Mouse (Mus musculus): Measurements from ENCODE around the gene Itgb6. TPM values are rescaled to one million over a fixed set of nuclear protein-coding genes. Genes with fewer than 3 reads are reported as not detected.

Itgb6 gene
- total RNA-seq, 2 experiments from 2014 or later: not detected

- no peak for ATAC-seq (replicated peaks; ENCODE audit: poor library complexity, severe bottlenecking)
These were observed 92.1 kb downstream of the Itgb6 start for GRCm38 (mm10) chr2:60630304-60630703.

- ATAC-seq (replicated peaks; ENCODE audit: poor library complexity, severe bottlenecking): 0 out of 2 replicates have a peak, but pooled peaks have one; percentile 17
These were observed 94.5 kb downstream of the Itgb6 start for GRCm38 (mm10) chr2:60627952-60628351.

GRCm38 (mm10) chr2:60627515-60627914 is 94.9 kb downstream of the Itgb6 start:
- no peak for ATAC-seq (replicated peaks; ENCODE audit: poor library complexity, severe bottlenecking)

- ATAC-seq (replicated peaks; ENCODE audit: poor library complexity, severe bottlenecking): no peak
These were observed 96.7 kb downstream of the Itgb6 start for GRCm38 (mm10) chr2:60625766-60626165.

- peak; percentile 82 for ATAC-seq (replicated peaks; ENCODE audit: poor library complexity, severe bottlenecking)
These were observed 100.3 kb downstream of the Itgb6 start for GRCm38 (mm10) chr2:60622161-60622560.

GRCm38 (mm10) chr2:60614758-60615157 is 107.7 kb downstream of the Itgb6 start:
- no peak for ATAC-seq (replicated peaks; ENCODE audit: poor library complexity, severe bottlenecking)

GRCm38 (mm10) chr2:60613857-60614228 is 108.6 kb downstream of the Itgb6 start:
- ATAC-seq (replicated peaks; ENCODE audit: poor library complexity, severe bottlenecking): no peak

GRCm38 (mm10) chr2:60612906-60613856 is 109.3 kb downstream of the Itgb6 start:
- ATAC-seq (replicated peaks; ENCODE audit: poor library complexity, severe bottlenecking): no peak

GRCm38 (mm10) chr2:60611622-60612021 is 110.8 kb downstream of the Itgb6 start:
- ATAC-seq (replicated peaks; ENCODE audit: poor library complexity, severe bottlenecking): no peak

- no peak for ATAC-seq (replicated peaks; ENCODE audit: poor library complexity, severe bottlenecking)
These were observed 112.8 kb downstream of the Itgb6 start for GRCm38 (mm10) chr2:60609436-60610199.

- no peak for ATAC-seq (replicated peaks; ENCODE audit: poor library complexity, severe bottlenecking)
These were observed 114.5 kb downstream of the Itgb6 start for GRCm38 (mm10) chr2:60607980-60608379.

GRCm38 (mm10) chr2:60601326-60601725 is 121.1 kb downstream of the Itgb6 start:
- no peak for ATAC-seq (replicated peaks; ENCODE audit: poor library complexity, severe bottlenecking)

GRCm38 (mm10) chr2:60600863-60601262 is 121.6 kb downstream of the Itgb6 start:
- no peak for ATAC-seq (replicated peaks; ENCODE audit: poor library complexity, severe bottlenecking)

- no peak for ATAC-seq (replicated peaks; ENCODE audit: poor library complexity, severe bottlenecking)
These were observed 139.0 kb downstream of the Itgb6 start for GRCm38 (mm10) chr2:60583416-60583815.

GRCm38 (mm10) chr2:60554561-60554960 is 167.9 kb downstream of the Itgb6 start:
- no peak for ATAC-seq (replicated peaks; ENCODE audit: poor library complexity, severe bottlenecking)

- ATAC-seq (replicated peaks; ENCODE audit: poor library complexity, severe bottlenecking): peak; percentile 77
These were observed 169.4 kb downstream of the Itgb6 start, which contains the start of gene Pla2r1 for GRCm38 (mm10) chr2:60552902-60553682. Gene Pla2r1 (minus strand): TSS chr2:60553308.

- 0 out of 2 replicates have a peak, but pooled peaks have one; percentile 12 for ATAC-seq (replicated peaks; ENCODE audit: poor library complexity, severe bottlenecking)
These were observed 170.1 kb downstream of the Itgb6 start for GRCm38 (mm10) chr2:60552177-60552901.

- no peak for ATAC-seq (replicated peaks; ENCODE audit: poor library complexity, severe bottlenecking)
These were observed 170.8 kb downstream of the Itgb6 start for GRCm38 (mm10) chr2:60551673-60552072.

GRCm38 (mm10) chr2:60550521-60550920 is 171.9 kb downstream of the Itgb6 start:
- ATAC-seq (replicated peaks; ENCODE audit: poor library complexity, severe bottlenecking): no peak

- ATAC-seq (replicated peaks; ENCODE audit: poor library complexity, severe bottlenecking): no peak
These were observed 172.6 kb downstream of the Itgb6 start for GRCm38 (mm10) chr2:60549851-60550250.

Measured in granulocyte monocyte progenitor cell, adult 5-6 weeks (primary cell).